Mouse (Mus musculus) naive thymus-derived CD4-positive, alpha-beta T cell, adult 2 months (primary cell): ENCODE data around the gene Hmga1b.
"Not testable (repeated sequence)": the region's sequence is repeated elsewhere in the genome, so short reads cannot be mapped to it uniquely, and the experiment has no call there.

Source experiments
- DNase-seq: peaks from one replicate; pipeline ENCODE4 v3.0.0-alpha.2; 2011; ENCODE audit warnings: low read depth

Hmga1b gene

DNA sequence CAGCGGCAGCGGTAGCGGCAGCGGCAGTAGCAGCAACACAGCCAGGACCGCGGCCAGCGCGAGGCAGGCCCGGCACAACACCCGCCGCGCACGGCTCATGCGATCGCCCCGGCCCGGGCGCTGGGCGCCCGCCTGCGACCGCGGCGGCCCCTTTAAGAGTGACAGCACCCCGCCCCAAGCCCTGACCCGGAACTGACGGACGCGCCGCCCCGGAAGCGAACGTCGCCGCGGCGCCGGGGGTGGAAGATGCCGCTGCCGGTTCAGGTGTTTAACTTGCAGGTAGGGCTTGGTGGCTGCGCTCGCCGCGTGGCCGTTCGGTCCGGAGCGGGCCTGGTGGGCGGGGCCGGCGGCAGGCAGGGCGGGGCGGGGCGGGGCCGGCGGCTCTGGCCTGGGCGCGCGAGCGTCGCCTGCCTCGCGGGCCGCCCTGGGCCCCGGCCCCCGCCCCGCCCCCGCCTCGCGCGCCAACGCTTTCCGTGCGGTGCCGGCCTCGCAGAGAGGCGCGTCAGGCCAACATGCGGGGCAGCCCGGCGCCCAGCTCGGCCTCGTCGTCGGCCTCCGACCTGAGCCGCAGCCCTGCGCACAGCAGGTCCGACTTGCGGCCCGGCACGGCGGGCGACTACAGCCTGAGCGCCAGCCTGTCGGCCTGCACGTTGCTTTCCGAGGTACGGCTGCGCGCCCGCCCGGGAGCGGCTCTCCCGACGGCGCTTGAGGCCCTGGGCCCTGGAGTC, 21.6 kb downstream of the Hmga1b start, which contains the start of the genes Rfng and Gps1:
Rfng (minus strand) TSS at position 144 of the 728 bp plus-strand sequence.
Gps1 (plus strand) TSS at position 209 of the 728 bp plus-strand sequence.
- DNase-seq: peak; percentile 78

DNA sequence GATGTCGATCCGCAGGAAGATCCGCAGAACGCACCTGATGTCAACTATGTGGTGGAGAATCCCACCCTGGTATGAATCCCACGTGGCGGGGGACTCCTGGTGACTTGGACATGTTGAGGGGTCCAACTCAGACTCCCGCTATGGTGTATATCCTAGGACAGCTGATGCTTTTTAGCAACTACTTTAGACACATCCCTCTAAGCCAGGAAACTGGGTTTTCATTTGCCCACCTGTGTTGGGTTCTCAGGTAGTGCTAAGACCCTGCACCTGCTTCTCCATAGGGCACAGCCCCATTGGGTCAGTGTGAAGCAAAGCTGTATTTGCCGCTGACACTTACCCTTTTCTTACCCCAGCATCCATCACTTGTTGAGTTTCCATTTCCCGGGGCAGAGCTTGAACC, 22.6 kb downstream of the Hmga1b start:
- DNase-seq: no peak

DNA sequence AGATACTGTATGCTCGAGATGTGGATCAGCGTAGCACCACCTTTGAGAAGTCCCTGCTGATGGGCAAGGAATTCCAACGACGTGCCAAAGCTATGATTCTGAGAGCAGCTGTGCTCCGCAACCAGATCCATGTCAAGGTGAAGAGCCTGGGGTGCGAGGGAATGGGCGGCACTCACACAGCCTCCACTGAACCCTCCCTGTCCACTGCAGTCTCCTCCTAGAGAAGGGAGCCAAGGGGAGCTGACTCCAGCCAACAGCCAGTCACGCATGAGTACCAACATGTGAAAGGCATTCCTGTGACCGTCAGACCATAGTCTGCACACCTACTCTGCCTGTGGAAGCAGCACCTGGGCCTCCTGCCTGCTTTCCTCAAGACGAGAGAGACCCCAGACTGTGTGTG, 25.9 kb downstream of the Hmga1b start:
- not testable (repeated sequence) for DNase-seq

DNA sequence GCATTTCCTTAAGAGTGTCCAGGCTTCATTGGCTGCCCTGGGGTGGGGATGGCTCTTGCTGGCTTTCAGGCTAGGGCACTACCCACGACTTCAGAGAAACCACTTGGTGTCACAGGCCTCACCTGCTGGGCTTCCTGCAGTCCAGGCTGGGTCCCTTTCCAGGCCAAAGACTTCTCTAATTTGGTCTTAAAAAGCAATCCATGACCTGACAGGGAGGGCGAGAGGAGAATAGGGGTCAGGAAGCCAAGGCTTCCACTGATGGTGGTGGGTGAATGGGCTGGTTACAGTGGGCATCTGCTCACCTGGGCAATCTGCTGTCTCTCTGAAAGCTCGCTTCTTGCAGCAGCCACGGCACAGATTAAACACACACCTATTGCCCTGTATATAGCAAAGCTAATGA, 26.8 kb downstream of the Hmga1b start:
- DNase-seq: no peak

DNA sequence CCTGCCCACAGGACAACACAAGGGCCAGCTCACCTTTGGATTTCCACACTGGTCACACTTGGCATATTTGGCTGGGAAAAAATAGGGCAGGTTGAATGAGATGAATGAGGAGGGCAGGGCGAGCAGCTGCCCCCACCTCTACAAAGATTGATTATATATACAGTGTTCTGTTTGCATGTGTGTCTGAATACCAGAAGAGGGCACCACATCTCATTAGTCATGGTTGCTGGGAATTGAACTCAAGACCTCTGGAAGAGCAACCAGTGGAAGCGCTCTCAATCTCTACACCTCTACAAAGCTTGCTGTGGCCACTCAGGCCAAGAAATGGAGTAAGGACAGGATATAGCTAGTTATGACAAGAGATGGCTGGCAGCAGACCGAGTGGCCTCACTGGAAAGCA, 27.2 kb downstream of the Hmga1b start:
- no peak for DNase-seq

DNA sequence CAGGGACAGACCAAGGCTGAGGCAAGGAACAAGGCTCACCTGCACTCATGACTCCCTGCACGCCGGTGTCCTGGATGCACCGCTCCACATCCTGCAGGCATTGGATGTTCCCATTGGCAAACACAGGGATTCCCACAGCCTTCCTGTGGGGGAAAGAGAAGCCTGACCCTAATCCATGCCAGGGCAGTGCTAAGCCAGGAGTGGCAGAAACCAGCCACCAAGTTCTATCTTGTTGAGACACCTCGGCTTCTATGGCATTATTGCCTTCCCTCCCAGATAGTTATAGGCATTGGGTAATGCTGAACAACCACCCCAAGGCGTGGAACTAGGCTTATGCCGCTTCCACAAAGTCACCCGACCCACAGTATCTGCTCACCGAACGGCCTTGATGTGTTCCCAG, 30.1 kb downstream of the Hmga1b start:
- DNase-seq: no peak

DNA sequence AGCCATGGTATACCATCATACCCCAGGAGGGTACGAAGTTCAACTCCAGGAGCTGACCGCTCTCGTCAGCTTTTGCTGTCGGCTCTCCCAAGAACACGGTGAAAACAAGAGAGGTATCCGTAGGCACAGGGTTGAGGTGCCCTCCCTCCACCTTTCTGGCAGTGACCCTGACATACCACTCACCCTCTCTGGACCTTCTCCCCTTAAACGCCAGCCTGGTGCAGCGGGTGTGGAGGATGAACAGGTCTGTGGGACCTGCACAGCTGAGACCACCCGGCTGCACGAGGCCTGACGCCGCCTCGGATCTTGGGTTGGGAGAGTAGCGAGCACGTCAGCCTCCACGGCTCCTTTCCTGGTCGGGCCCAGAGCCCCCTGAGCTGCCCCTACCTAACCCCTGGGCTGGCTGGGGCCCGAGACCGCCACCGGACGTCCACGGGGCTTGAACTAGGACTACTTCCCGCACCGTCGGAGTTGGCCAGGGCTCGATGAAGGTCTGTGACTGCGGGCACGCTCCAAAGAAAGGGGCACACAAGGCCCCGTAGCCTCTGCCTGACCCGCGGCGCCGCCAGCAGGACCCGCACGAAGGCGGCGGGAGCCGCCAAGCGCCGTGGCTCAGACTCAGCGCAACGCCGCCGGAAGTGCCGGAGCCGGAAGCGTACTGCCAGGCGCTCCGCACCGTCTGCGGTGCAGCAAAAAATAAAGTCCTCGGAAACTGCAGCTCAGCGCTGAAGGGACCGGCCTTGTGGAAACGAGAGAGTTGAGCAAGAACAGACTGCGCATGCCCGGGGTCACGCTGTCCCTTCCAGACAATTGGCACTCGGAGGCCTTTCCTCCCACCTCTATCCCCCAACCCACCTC, 33.4 kb downstream of the Hmga1b start, which contains the start of gene Dus1l:
Dus1l (minus strand) TSS at position 648 of the 858 bp plus-strand sequence.
- peak; percentile 98 for DNase-seq

DNA sequence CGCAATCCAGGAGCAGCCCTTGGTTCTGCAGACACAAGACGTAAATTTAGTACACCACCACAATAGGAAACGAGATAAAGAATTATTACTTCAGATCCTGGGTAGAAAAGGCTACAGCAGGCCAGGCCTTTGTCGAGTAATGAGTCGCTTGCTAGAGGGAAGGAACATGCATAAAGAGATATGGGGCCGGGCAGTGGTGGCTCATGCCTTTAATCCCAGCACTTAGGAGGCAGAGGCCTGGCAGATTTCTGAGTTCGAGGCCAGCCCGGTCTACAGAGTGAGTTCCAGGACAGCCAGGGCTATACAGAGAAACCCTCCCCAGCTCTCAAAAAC, 34.0 kb downstream of the Hmga1b start:
- DNase-seq: no peak

DNA sequence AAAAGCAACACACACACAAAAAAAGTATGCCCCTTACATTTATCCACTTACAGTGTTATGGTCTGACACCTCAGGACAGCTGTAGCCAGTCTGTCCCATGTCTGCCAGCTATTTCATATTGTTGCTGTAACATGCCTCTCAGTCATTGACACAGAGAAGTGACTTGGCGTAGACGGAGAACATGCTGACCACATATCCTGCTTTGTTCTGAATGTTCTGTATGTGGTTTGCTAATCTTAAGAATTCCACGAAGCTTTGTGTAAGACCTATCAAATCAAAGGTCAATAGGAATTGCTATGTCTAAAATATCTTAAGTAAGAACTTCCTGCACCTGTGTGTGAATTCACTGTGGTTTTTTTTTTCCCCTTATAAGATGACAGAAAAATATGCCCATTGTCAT, 35.6 kb downstream of the Hmga1b start:
- DNase-seq: no peak

DNA sequence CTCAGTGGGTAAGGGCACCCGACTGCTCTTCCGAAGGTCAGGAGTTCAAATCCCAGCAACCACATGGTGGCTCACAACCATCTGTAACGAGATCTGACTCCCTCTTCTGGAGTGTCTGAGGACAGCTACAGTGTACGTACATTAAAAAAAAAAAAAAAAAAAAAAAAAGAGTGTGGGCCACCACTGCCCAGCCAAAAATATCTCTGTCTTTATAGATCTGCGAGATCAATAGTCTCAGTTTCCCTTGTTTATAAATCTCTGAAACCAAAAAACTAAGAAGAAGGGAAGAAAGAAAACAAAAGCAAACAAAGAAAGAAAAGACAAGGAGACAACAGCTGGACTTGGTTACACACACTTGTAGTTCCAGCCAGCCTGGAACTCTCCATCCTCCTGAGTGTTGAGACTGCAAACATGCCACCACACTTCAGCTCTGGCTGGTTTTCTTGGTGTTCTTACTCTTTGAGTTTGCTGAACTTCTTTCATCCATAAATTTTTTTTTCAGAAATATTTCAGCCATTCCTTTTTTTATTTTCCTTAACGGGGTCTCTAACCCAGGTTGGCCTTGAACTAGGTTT, 36.8 kb downstream of the Hmga1b start:
- DNase-seq: no peak

DNA sequence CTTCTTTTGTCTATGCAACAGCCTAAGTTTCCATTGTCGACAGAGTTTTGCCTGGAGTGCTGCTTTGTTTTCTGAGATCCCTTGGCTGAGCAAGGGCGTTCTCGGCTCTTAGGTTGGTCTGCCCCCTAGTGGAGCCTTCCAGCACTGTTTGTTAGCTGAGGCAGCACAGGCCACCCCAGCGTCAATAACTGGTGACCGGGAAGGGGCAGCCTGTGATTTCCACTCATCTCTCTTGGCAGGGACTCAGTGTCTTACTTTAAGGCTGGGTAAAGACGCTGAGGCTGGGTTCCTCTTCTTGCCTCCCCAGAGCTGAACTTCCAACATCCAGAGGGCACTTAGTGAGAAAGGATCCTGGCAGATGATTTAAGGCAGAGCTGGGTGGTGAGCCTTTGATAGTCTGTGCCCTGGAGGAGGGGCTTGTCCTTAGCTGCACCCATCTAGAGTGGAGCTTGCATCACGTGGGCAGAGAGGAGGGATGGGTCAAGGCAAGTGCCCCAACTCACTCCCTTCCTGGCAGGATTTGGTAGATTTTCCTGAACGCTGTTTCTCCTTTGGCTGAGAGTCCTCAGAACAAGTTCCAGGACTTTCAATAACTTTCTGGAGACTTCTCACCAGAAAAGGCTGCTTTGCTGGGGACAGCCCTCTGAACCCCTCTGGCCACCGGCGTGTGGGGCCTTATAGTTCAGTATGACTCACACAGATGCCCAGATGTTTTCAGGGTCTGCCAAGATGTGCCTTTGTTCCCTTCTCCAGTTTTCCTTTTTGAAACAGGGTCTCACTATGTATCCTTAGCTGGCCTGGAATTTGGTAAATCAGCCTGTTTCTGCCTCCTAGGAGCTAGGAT, 37.7 kb downstream of the Hmga1b start:
- DNase-seq: peak; percentile 90

DNA sequence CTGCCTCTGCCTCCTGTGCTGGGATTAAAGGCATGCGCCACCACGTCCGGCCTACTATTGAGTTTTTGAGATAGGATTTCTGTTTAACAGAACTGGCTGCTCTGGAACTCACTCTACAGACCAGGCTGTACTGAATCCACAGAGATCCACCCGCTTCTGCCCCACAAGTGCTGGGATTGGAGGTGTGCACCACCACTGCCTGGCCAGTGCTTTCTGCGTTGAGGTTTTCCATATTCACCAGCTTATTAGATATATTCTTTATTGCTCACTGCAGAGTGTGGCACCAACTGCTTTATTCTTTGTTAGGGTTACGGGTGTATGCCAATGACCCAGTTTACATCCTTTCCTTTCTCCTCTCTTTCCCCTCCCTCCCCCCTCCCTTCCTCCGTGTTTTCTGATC, 41.7 kb downstream of the Hmga1b start:
- no peak for DNase-seq

DNA sequence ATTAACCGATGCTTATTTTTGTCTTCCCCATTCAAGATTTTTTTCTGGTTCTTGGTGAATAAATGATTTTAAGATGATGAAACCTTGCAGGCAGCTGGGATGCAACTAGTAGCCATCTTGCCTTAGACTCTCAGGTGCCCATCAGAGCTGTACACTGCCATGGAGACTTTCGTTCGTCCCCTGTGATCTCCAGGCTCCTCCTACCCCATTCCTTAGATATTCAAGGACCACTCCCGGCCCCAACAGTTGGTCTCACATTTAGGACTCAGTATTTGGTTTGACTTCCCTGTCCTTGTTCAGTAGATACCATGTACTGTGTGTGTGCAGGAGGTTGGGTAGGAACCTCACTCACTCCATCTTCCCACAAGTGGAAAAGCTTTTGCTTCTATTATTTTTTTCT, 42.2 kb downstream of the Hmga1b start:
- DNase-seq: no peak

DNA sequence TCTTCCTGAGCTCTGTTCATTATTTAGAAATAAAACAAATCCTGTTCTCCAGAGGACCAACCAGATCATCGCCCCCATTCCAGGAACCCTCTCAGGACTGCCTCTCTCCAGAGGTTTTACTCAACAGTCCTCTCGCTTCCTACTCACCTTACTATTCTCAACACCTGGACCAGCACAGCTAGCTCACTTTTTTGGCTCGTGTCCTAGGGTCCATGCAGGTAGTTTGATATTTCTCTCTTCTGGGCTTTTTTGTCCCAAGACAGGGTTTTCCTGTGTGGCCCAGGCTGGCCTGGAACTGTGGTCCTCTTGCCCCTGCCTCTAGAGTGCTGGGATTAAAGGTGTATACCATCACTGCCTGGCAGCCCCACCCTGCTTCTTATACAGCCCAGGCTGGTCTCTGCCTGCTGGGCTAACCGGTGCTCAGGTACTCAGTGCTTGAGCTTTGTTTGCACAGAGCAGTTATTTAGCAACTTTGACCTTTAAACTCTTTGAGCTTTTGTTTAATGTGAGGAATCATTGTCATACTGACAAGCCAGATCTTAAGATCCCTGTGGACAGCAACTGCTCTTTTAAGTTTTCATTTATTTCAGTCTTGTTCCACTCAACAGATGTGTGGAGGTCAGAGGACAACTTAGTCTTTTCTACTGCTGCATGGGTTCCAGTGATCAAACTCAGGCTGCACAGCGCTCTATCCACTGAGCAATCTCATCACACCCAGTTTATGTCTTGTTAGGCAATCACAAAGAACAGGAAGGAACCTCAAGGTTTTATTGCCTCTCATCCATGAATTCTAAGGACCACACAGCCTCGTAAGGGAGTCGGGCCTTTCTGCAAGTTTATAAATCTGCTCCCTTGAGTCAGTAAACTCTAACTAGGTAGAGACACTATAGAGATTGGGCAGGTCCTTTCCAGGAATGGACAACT, 43.0 kb downstream of the Hmga1b start:
- DNase-seq: no peak

DNA sequence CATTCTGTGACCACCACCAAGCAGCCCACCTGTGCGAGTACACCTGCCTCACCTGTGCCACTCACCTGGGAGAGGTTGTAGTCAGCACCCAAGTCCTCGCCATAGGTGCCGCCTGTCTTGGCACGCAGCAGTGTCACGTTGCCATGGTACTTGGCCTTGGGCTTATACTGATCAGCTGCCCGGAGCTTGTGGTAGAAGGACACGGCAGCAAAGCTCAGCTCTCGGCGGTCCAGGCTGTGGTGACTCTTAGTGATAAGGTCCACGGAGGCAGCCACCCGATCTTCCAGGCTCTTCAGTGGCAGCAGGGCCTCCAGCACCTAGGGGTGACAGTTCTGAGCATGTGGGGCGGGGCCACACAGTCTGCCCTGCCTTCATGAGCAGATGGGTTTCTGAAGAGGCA, 45.4 kb downstream of the Hmga1b start:
- DNase-seq: no peak

DNA sequence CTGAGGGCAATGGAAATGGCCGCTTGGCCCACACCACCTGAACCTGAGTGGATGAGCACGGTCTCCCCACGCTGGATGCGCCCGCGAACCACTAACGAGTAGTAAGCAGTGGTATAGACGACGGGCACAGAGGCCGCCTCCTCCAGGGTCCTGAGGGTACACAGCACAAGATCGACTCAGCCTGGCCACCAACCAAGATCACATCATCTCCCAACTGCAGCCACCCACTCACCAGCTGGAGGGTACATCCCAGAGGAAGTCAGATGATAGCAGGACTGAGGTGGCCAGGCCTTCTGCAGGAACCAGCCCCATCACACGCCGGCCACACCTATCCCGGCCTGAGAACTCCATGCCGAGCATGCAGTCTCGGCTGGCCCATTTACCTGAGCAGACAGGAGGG, 49.5 kb downstream of the Hmga1b start:
- no peak for DNase-seq
